In genomic region chr15:9155325-9155724, GRCm38 (mm10) we compare ENCODE assay signal across 8 mouse cellular contexts. TPM values are rescaled to one million over a fixed set of nuclear protein-coding genes. Genes with fewer than 3 reads are reported as not detected.
DNase-seq lines count a peak whose midpoint lies in the region; ATAC-seq and TF ChIP-seq lines count a peak whose summit lies in the region.

Skp2 (minus strand) TSS chr15:9155425.

- H3K27ac ChIP-seq in forebrain, embryonic 10.5 days = no peak within 1 kb of the TSS
- no peak within 1 kb of the TSS for H3K27ac ChIP-seq in forebrain, postnatal 0 days (ENCODE audit: low read depth, low read length)
- H3K27ac ChIP-seq in testis, adult 2 months (ENCODE audit: control insufficient read depth, insufficient read depth, low read depth, low read length) = peak within 1 kb of the TSS; percentile 76
- H3K27ac ChIP-seq in limb, embryonic 11.5 days (replicated peaks; ENCODE audit: low read depth, low read length) = no peak within 1 kb of the TSS
- no peak within 1 kb of the TSS for H3K27ac ChIP-seq in stomach, embryonic 15.5 days
- H3K27ac ChIP-seq in left cerebral cortex, adult 2 months = no peak within 1 kb of the TSS

- H3K36me3 ChIP-seq in forebrain, embryonic 10.5 days (replicated peaks) = peaks cover 52% of the 10 kb centered on the region
- peaks cover 48% of the 10 kb centered on the region for H3K36me3 ChIP-seq in forebrain, postnatal 0 days (ENCODE audit: insufficient read depth)
- H3K36me3 ChIP-seq in testis, adult 2 months (ENCODE audit: control insufficient read depth, insufficient read depth, low read length) = peaks cover 2% of the 10 kb centered on the region; the same call in 1 of the 2 replicates
- no peaks in the 10 kb centered on the region for H3K36me3 ChIP-seq in limb, embryonic 11.5 days (ENCODE audit: control insufficient read depth, insufficient read depth, low read length)
- H3K36me3 ChIP-seq in stomach, embryonic 15.5 days = peaks cover 18% of the 10 kb centered on the region

- ATAC-seq in forebrain, postnatal 0 days = no peak
- ATAC-seq in limb, embryonic 11.5 days (ENCODE audit: insufficient number of reproducible peaks, low FRiP score, low TSS enrichment, low read depth) = no peak
- ATAC-seq in stomach, embryonic 15.5 days (ENCODE audit: insufficient read depth, low FRiP score, low read depth) = no peak

- TF ChIP-seq POLR2A in testis, adult 2 months (IDR thresholded peaks at IDR 0.05; ENCODE audit: control insufficient read depth, low read depth, low read length) = peak; percentile 43; the same call in 1 of the 2 replicates

- H3K27me3 ChIP-seq in forebrain, embryonic 10.5 days (ENCODE audit: poor library complexity, severe bottlenecking) = no peaks in the 10 kb centered on the region
- H3K27me3 ChIP-seq in forebrain, postnatal 0 days (ENCODE audit: insufficient read depth, low read length) = no peaks in the 10 kb centered on the region
- no peaks in the 10 kb centered on the region for H3K27me3 ChIP-seq in testis, adult 2 months (ENCODE audit: control insufficient read depth, insufficient read depth, low read length)
- H3K27me3 ChIP-seq in limb, embryonic 11.5 days (ENCODE audit: control insufficient read depth, insufficient read depth, low read length) = no peaks in the 10 kb centered on the region
- H3K27me3 ChIP-seq in stomach, embryonic 15.5 days (replicated peaks) = no peaks in the 10 kb centered on the region

- no peak for DNase-seq in forebrain, embryonic 10.5 days (ENCODE audit: extremely low spot score, low spot score)
- DNase-seq in forebrain, postnatal 0 days = no peak
- DNase-seq in testis, postnatal 14 days (ENCODE audit: low spot score) = no peak
- no peak for DNase-seq in limb, embryonic 11.5 days (ENCODE audit: low spot score)
- DNase-seq in left cerebral cortex, adult 2 months (ENCODE audit: extremely low spot score in 1 of 2, low spot score in 2 of 2) = no peak
- no peak for DNase-seq in right cerebral cortex, postnatal 10 days (ENCODE audit: low spot score in 2 of 2)

- no peak within 1 kb of the TSS for H3K4me3 ChIP-seq in forebrain, embryonic 10.5 days
- H3K4me3 ChIP-seq in forebrain, postnatal 0 days (ENCODE audit: low read depth, low read length) = no peak within 1 kb of the TSS
- peak within 1 kb of the TSS; percentile 84 for H3K4me3 ChIP-seq in testis, adult 2 months (ENCODE audit: control insufficient read depth, low read depth, low read length)
- H3K4me3 ChIP-seq in limb, embryonic 11.5 days (ENCODE audit: low read depth, low read length) = no peak within 1 kb of the TSS
- no peak within 1 kb of the TSS for H3K4me3 ChIP-seq in stomach, embryonic 15.5 days (replicated peaks)
- H3K4me3 ChIP-seq in left cerebral cortex, adult 2 months = no peak within 1 kb of the TSS

- H3K4me1 ChIP-seq in forebrain, embryonic 10.5 days = no peaks in the 10 kb centered on the region
- H3K4me1 ChIP-seq in forebrain, postnatal 0 days (ENCODE audit: insufficient read depth) = no peaks in the 10 kb centered on the region
- no peaks in the 10 kb centered on the region for H3K4me1 ChIP-seq in testis, adult 2 months (ENCODE audit: control insufficient read depth, insufficient read depth, low read length)
- no peaks in the 10 kb centered on the region for H3K4me1 ChIP-seq in limb, embryonic 11.5 days (ENCODE audit: control insufficient read depth, insufficient read depth, low read length)
- H3K4me1 ChIP-seq in stomach, embryonic 15.5 days = no peaks in the 10 kb centered on the region

- no peak within 1 kb of the TSS for H3K4me2 ChIP-seq in forebrain, postnatal 0 days (ENCODE audit: low read depth)
- no peak within 1 kb of the TSS for H3K4me2 ChIP-seq in limb, embryonic 11.5 days (ENCODE audit: low read depth, severe bottlenecking)
- H3K4me2 ChIP-seq in stomach, embryonic 15.5 days = no peak within 1 kb of the TSS

- H3K9ac ChIP-seq in forebrain, postnatal 0 days = no peak within 1 kb of the TSS
- no peak within 1 kb of the TSS for H3K9ac ChIP-seq in limb, embryonic 11.5 days (ENCODE audit: low read length)
- no peak within 1 kb of the TSS for H3K9ac ChIP-seq in stomach, embryonic 15.5 days

- no peaks in the 10 kb centered on the region for H3K9me3 ChIP-seq in forebrain, embryonic 10.5 days
- H3K9me3 ChIP-seq in forebrain, postnatal 0 days (ENCODE audit: low read length) = no peaks in the 10 kb centered on the region
- H3K9me3 ChIP-seq in limb, embryonic 11.5 days (ENCODE audit: control insufficient read depth, low read length) = no peaks in the 10 kb centered on the region
- H3K9me3 ChIP-seq in stomach, embryonic 15.5 days = no peaks in the 10 kb centered on the region

- TF ChIP-seq CTCF in forebrain, postnatal 0 days (IDR thresholded peaks at IDR 0.05; ENCODE audit: low read depth) = no peak
- TF ChIP-seq CTCF in testis, adult 2 months (IDR thresholded peaks at IDR 0.05; ENCODE audit: control insufficient read depth, insufficient read depth, insufficient replicate concordance, low read depth, low read length) = no peak
- TF ChIP-seq CTCF in left cerebral cortex, adult 2 months (IDR thresholded peaks at IDR 0.05) = no peak

- intact Hi-C loops in left cerebral cortex, adult 2 months (cut with DNase I) = no loop called here

RNA-seq across cellular contexts. Expression of gene Skp2, which starts in this region (rescaled TPM):
- polyA plus RNA-seq in forebrain, embryonic 10.5 days (2016; fragmentation: Nextera tagmentation; extraction: Ambion mirVana) = 134 and 136 TPM in 2 replicates
- total RNA-seq in forebrain, postnatal 0 days (2014; rRNA removed) = 11.0 and 11.5 TPM in 2 replicates
- polyA plus RNA-seq in forebrain, postnatal 0 days (2015; fragmentation: Nextera tagmentation; extraction: Ambion mirVana) = 8.0 and 9.5 TPM in 2 replicates
- 142 and 149 TPM in 2 replicates for polyA plus RNA-seq in testis, adult 2 months (2012; rRNA removed)
- 160 and 165 TPM in 2 replicates for polyA plus RNA-seq in limb, embryonic 11.5 days (2014; fragmentation: Nextera tagmentation; extraction: Ambion mirVana)
- polyA plus RNA-seq in stomach, embryonic 15.5 days (2015; fragmentation: Nextera tagmentation; extraction: Ambion mirVana) = 52.5 and 56.7 TPM in 2 replicates
- total RNA-seq in left cerebral cortex, adult 2 months (2021) = 1 to 10 TPM; 5.0 to 5.5 TPM
